Mouse (Mus musculus): Measurements from ENCODE around the gene Nudt1. TPM values are rescaled to one million over a fixed set of nuclear protein-coding genes. Genes with fewer than 3 reads are reported as not detected.

The Nudt1 gene
- total and polyA plus RNA-seq, 3 experiments: 69.6 to 77.2 TPM; not detected in 1

GRCm38 (mm10) chr5:140379299-140379698, 57.8 kb downstream of the Nudt1 start (continued):
- TF ChIP-seq KAT2A (conservative IDR thresholded peaks at IDR 0.05; ENCODE audit: low read depth, low read length): no peak
- TF ChIP-seq RAD21 (IDR thresholded peaks at IDR 0.05; ENCODE audit: low read depth, low read length): no peak
- peak; percentile 46 for TF ChIP-seq TAL1 (IDR thresholded peaks at IDR 0.05; ENCODE audit: low read length)
- TF ChIP-seq POLR2AphosphoS5 (IDR thresholded peaks at IDR 0.05; ENCODE audit: borderline replicate concordance, low read depth, low read length): no peak
- TF ChIP-seq EP300 (IDR thresholded peaks at IDR 0.05; ENCODE audit: low read depth in 1 of 2, low read length in 2 of 2): peak; percentile 68 to 74
- TF ChIP-seq SMC3 (IDR thresholded peaks at IDR 0.05; ENCODE audit: low read depth, low read length): no peak
- TF ChIP-seq POLR2A (IDR thresholded peaks at IDR 0.05; ENCODE audit: control insufficient read depth in 1 of 2, insufficient read depth in 1 of 2, low read depth in 1 of 2, low read length in 2 of 2, poor library complexity in 1 of 2): no peak
- no peak for TF ChIP-seq NRF1 (IDR thresholded peaks at IDR 0.05; ENCODE audit: insufficient read depth, low read depth, low read length, poor library complexity, severe bottlenecking)
- TF ChIP-seq TCF12 (IDR thresholded peaks at IDR 0.05; ENCODE audit: low read depth, low read length): peak; percentile 67; the same call in 1 of the 2 replicates
- no peak for TF ChIP-seq MAFK (IDR thresholded peaks at IDR 0.05; ENCODE audit: borderline replicate concordance, low read depth, low read length)
- peak; percentile 80 for TF ChIP-seq TBP (IDR thresholded peaks at IDR 0.05; ENCODE audit: low read depth, low read length)

- Histone ChIP-seq H3K4me3 (ENCODE audit: control insufficient read depth in 1 of 2, insufficient read depth in 1 of 2, low read depth in 2 of 2, low read length in 2 of 2) (no peak overlapping the region), H3K79me2 (ENCODE audit: control insufficient read depth, insufficient read depth, low read length, poor library complexity) (peaks cover 9% of the 10 kb centered on the region), H3K36me3 (ENCODE audit: control insufficient read depth in 1 of 2, insufficient read depth in 2 of 2, low read length in 2 of 2) (peaks cover 0 to 16% of the 10 kb centered on the region in 2 experiments; a peak in 2 of 4 replicates), H3K9me3 (replicated peaks; ENCODE audit: insufficient read depth, low read length) (no peaks in the 10 kb centered on the region), H3K27me3 (ENCODE audit: control insufficient read depth in 1 of 2, insufficient read depth in 2 of 2, low read length in 2 of 2) (no peaks in the 10 kb centered on the region), H3K4me1 (ENCODE audit: control insufficient read depth in 1 of 2, insufficient read depth in 2 of 2, low read length in 2 of 2) (peaks cover 0 to 20% of the 10 kb centered on the region in 2 experiments; a peak in 3 of 4 replicates), H3K9ac (ENCODE audit: control insufficient read depth, low read depth, low read length, poor library complexity, severe bottlenecking) (no peak overlapping the region), H3K27ac (ENCODE audit: control insufficient read depth, low read depth, low read length) (no peak overlapping the region)
- DNase-seq (ENCODE audit: low read depth, low spot score): no peak
- no peak for TF ChIP-seq ETS1 (IDR thresholded peaks at IDR 0.05; ENCODE audit: low read depth, low read length)
- no peak for TF ChIP-seq JUND (IDR thresholded peaks at IDR 0.05; ENCODE audit: low read depth, low read length)
- TF ChIP-seq CHD1 (IDR thresholded peaks at IDR 0.05; ENCODE audit: low read depth, low read length): no peak
- no peak for TF ChIP-seq TCF12 (IDR thresholded peaks at IDR 0.05; ENCODE audit: low read depth, low read length)
- TF ChIP-seq RCOR1 (IDR thresholded peaks at IDR 0.05; ENCODE audit: low read depth, low read length): no peak
- no peak for TF ChIP-seq UBTF (IDR thresholded peaks at IDR 0.05; ENCODE audit: borderline replicate concordance, insufficient read depth, low read depth, low read length)
- TF ChIP-seq MXI1 (IDR thresholded peaks at IDR 0.05; ENCODE audit: low read depth, low read length): no peak
- TF ChIP-seq GABPA (IDR thresholded peaks at IDR 0.05; ENCODE audit: low read depth, low read length): no peak
- no peak for TF ChIP-seq CTCF (IDR thresholded peaks at IDR 0.05 in 2 of 3, conservative IDR thresholded peaks at IDR 0.05 in 1 of 3; ENCODE audit: control insufficient read depth in 1 of 3, insufficient read depth in 1 of 3, low read depth in 2 of 3, low read length in 3 of 3, poor library complexity in 1 of 3, severe bottlenecking in 1 of 3)
- no peak for TF ChIP-seq ELF1 (IDR thresholded peaks at IDR 0.05; ENCODE audit: low read depth, low read length)
- TF ChIP-seq ZC3H11A (IDR thresholded peaks at IDR 0.05; ENCODE audit: low read depth, low read length): no peak
- no peak for TF ChIP-seq MYB (IDR thresholded peaks at IDR 0.05; ENCODE audit: low read depth, low read length)
- no peak for TF ChIP-seq POLR2AphosphoS5 (IDR thresholded peaks at IDR 0.05; ENCODE audit: borderline replicate concordance, low read depth, low read length)
These were observed 59.7 kb downstream of the Nudt1 start for GRCm38 (mm10) chr5:140381156-140381555.

All from MEL (cell line).